Mouse (Mus musculus) CD8-positive naive resting alpha-beta T cell, adult 2 months (primary cell): ENCODE measurements around the gene Zfp113.

Experiments
- DNase-seq, 2 experiments: peaks; one replicate each; pipeline ENCODE4 v3.0.0; 2022; ENCODE audit warnings: low read depth in 2 of 2, low spot score in 2 of 2

Gene Zfp113

DNA sequence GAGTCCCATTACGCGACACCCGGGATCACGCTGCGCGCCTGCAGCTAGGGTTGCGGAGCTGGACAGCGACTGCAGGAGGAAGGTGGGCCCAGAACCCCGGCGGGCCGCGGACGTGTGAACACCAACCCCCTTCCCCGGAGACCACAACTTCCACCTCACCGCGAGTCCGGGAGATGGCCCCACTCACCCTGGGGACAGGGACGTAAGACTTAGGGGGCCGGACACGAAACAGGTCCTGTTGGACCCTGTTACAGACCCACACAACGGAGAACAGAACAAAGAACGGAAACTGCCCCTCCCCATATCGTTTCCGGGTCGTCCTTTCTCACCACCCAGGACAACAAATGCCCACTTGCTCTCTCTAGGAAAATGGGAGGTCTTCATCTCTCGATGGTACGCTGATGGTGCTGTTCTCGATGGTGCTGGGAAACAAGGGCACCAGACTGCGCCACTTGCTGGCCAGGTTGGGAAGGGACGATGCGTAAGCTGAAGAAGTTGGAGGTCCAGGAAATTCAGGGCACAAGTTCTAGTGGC, at the start of gene Zfp113:
TSS of gene Zfp113 (minus strand) at position 302 of the 534 bp plus-strand sequence.
- DNase-seq: peak; percentile 84 to 90

DNA sequence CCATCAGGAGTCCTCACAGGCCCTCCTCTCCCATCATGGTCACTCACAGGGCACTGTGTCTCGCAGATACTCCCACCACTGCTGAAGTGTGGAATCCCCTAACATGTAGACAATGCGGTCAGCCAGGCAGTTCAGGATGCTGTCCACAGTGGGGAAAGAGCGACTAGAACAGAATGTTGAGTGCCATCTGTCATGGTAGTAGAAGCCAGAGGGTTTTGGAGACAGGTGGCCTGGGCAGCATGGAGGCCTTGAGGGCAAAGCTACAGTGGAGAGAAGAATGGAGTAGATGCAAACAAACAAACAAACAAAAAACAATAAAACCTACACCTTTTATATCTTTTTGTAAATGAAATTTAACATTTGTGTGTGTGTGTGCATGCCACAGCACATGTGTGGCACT, 46.5 kb upstream of the Zfp113 start:
- no peak for DNase-seq

DNA sequence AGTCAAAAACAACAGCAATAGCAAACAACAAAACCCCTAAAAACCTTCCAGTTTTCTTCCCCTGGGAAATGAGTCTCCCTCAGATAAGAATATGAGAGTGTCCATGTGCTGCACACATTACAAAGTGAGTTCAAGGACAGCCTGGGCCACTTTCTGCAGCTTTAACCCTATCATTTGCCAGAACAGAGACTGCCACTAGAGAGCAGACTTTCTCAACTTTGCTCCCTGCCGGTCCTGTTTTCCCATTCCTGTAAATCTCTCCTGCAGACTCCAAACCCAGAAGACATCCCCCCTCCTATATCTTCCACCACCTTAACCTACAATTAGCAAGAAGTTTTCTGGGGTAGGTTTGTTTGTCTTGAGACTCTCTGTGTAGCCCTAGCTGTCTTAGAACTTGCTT, 44.0 kb upstream of the Zfp113 start:
- no peak for DNase-seq

DNA sequence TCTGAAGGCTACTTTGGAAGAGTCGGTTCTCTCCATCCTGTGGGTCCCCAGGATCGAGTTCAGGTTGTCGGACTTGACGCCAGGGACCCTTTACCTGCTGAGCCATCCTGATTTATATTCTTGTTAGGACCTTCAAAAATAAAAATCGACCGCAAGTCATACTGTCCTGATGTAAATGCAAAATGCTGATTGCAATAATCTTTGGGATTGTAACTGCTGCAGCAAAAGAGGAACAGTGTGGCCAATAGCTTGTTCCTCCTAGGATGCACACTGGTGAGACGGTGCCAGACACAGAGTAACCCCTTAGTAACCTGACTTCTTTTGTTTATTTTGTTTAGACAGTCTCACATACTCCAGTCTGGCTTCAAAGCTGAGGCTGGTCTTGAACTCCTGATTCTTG, 39.9 kb upstream of the Zfp113 start:
- DNase-seq: no peak

DNA sequence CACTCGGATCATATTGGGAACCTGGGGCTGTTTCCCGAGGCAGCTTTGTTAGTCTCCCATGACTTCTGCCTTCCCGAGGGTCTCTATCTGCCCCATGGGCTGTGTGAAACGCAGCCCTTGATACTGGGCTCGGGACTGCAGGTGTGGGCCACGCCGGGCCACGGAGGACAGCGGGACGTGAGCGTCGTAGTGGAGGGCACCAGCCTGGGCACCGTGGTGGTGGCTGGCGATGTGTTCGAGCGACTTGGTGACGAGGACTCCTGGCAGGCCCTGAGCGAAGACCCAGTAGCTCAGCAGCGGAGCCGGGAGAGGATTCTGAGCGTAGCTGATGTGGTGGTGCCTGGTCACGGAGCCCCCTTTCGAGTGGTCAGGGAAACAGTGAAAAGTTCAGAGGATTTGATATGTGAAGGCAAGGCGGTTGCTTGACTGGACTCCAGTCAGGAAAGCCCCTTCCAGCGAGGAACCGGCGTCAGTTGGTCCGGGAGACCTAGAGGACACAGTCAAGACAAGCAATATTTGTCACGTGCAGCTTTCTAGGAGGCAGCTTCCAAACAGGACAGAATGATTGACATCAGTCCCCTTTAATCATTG, 39.3 kb upstream of the Zfp113 start:
- DNase-seq: peak in 1 of 2 experiments; percentile 6

DNA sequence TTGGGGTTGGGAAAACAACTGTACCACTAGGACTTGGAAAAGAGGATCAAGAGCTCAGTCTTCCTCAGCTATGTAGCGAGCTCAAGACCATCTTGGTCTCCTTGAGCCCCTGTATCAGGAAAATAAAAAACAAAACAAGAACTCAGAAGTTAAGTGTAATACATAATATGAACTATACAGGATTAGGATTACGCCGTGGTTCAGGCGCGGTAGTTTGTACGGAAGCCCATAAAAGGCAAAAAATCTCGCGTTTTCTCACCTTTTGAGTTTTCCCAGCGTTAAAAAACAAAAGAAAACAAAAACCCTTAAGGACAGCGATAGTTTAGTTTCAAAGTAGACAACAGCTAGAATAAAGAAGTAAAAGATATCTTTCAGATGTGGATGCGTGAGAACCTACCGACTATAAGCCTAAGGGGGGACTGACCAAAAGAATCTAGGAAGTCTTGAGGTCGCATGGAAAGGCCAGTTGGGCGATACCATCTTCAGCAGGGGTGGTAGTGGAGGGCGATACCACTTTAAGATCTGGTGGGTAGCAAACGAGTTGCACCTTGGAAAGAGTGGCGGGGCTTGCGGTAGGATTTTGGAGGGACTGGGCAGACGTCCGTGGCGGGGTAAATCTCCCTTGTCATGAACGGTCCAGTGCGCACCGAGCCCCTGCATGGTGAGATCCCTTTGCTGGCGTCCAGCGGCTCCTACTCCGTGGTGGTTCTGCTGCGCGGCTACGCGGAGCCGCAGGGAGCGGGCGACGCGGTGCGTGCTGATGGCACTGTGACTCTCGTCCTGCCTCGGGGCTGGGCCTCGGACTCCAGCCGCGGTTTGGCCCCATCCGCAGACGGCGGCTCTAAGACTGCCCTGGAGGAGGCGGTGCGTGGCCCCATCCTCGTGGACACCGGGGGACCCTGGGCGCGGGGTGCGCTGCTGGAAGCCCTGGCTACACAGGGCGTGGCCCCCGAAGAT, 38.5 kb upstream of the Zfp113 start, which contains the start of gene Mblac1:
TSS of gene Mblac1 (plus strand) at position 544 of the 957 bp plus-strand sequence.
- DNase-seq: peak; percentile 52 to 69

DNA sequence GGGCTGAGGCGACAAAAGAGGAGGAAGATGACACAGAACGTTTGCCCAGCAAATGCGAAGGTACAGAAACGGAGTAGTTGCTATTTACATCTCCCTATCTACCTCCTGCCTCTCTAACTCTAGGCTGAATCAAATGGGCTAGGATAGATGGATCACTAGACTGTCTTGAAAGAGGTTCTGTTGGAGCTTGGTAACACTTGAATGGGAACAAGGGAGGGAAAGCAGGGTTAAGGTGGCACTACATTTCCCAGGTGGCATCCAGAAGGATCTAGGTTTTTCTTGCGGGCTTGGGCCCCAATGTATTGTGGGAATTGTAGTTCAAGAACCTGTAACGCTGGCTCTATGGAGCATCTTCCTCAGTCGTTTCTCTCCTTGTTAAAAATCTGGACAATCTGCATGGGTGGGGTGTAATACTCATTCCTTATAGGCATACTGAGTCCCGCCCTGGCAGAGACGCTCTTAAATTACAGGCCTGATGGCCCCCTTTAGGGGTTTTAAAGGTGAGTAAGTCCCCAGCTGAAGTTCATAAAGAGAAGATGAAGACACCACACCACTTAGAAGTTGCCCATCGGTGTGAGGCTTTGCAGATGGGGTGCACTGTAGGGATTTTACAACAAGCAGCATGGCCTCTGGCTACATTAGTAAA, 32.2 kb upstream of the Zfp113 start:
- peak; percentile 54 to 67 for DNase-seq

DNA sequence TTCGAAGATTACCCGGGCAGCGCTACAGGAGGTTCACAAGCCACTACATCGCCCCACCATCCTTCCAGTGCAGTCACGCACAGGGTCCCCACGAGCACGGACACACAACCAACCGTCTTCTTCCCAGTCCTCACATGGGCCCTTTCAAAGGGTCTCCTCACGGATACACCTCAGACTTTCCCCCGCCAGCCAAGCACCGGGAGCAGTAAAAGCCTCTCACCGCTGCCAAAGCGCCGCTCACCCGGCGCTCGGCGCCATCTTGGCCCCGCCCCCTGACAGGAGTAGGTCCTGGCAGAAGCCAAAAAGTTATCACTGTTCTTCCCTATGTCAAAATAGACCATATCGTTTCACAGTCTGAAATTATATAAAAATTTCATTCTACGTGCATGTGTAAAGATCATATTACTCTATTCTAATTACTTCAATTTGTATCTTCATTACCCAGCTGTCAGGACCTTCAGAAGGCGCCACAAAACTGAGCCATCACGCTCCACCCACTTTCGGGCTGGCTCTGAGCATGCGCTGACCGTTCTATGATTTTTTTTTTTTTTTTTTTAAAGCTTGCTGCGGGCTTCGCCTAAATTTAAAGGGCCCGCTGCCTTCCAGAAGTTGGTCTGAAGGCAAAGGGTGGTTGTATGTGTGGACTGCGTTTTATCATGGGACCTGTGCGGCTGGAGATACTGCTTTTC, 31.6 kb upstream of the Zfp113 start, which contains the start of the genes Taf6 and Cnpy4:
TSS of gene Taf6 (minus strand) at position 502 of the 689 bp plus-strand sequence.
TSS of gene Cnpy4 (plus strand) at position 536 of the 689 bp plus-strand sequence.
- peak; percentile 78 to 86 for DNase-seq

DNA sequence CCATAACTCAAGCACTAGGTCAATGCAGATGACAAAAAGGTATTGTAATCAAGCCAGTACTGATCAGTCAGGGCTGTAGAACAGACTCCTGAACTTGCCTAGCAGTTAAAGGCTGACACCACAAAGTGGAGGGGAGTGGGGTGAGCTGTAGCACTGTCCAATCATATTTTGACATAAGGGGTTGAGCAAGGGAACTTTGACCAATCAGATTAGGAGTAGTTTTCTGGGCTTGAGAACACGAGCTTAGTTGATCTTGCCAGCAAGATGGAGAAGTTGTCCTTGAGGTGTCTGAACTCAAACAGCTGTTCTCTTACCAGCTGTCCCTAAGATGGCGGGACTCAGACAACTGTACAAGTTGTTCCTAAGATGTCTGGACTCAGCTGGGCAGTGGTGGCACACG, 17.7 kb upstream of the Zfp113 start:
- no peak for DNase-seq

DNA sequence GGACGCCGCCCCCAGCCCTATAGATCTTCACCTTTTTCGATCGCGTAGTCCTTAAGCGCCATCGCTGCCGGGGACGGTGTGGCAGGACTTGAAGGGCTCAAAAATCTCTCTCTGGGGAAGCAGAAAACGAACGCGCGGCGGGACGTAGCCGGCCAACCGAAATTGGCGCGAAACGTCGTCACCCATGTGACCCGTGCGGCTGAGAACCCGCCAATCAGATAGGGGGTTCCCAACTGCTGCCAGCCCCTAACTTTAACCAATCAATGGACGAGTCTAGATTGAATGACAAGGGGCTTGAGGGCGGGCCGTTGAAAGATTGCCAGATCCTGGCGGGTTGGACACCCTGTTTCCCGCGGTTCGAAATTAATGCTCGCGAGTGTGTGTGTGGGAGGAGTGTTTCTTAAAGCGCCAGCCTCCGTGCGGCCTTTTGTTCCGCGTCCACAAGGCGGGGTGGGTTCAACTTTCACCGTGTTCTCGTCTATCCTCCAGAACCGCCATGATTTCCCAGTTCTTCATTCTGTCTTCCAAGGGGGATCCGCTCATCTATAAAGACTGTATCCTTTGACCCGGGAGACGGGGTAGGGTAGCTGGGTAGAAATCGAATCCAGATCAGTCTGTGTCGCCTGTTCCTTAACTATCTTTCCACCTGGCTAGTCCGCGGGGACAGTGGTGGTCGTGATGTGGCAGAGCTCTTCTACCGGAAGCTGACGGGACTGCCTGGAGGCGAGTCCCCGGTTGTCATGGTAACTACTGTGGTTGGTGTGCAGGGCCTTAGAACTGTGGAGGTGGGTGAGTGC, 16.3 kb upstream of the Zfp113 start, which contains the start of the genes Ap4m1 and Mcm7:
TSS of gene Ap4m1 (plus strand) at position 308 of the 797 bp plus-strand sequence.
TSS of gene Mcm7 (minus strand) at position 728 of the 797 bp plus-strand sequence.
- peak; percentile 86 to 90 for DNase-seq

DNA sequence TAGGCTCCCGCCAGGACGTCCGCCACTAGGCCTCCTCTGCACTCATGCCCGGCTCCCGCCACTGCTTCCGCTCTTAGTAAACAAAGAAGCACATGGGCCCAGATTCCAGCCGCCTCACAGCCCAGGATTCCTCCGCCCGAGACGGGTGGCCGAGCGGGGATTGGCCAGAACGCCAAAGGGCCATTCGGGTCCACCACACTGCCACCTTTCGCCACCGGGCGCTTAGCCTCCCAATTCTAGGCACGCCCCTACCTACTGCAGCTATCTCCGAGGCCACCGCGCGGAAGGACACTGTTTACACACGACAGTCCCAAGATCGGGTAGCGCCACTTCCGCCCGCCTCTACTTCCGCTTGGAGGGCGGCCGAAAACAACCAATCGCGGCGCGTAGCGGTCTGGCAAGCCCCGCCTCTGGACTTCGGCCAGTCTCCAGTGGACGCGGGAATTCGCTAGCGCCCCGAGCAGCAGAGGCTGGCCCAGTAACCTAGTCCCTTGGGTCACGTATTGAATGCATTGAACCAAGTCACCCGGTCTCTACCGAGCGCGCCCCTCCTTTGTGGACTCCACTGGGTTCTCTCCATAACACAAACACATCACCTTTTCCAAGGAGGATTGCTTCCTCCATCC, 15.5 kb upstream of the Zfp113 start:
- DNase-seq: peak; percentile 81

DNA sequence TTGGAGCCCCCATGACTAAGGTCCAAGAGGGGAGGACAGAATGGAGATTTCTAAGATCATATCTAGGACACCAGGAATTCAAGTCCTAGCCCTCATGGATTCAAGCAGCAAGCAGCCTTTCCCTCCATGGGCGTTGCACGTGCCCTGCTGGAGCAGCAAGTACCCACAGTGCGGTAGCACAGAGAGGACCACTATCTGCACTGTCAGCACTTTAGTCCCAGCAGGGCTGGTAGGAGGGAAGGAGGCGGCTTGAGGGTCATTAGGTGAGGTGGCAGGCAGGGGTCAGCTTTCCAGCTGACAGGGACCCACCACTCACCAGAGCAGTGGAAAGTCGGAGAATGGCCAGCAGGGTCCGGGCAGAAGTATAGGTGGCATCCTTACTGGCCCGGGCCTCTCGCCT, 10.1 kb upstream of the Zfp113 start:
- DNase-seq: no peak

DNA sequence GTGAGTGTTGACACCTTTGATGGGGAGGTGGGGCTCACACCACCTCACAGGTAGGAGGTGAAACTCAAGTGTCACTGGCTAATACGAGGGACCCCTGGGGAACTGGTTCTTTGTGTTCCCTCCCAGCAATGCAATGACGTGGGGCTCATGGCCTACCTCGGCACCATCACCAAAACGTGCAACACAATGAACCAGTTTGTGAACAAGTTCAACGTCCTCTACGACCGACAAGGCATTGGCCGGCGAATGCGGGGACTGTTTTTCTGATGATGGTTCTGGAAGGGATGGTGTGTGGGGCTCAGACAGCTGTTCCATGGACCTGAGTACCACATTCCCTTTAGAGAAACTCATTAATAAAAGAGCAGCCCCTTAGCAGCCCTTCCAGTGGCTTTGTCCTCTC, 8.1 kb upstream of the Zfp113 start:
- DNase-seq: no peak

DNA sequence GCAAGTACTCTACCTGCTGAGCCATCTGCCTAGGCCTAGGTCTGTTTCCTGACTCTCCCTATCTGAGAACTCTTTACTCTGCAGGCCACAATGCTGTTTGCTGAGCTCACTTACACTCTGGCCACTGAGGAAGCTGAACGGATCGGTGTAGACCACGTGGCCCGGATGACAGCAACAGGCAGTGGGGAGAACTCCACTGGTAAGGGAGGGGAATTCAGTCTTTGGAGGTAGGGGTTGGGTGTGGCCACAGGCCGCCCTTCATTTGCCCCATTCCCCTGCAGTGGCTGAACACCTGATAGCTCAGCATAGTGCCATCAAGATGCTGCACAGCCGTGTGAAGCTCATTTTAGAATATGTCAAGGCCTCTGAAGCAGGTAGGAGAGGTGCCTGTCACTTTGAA, 7.5 kb upstream of the Zfp113 start:
- DNase-seq: no peak

DNA sequence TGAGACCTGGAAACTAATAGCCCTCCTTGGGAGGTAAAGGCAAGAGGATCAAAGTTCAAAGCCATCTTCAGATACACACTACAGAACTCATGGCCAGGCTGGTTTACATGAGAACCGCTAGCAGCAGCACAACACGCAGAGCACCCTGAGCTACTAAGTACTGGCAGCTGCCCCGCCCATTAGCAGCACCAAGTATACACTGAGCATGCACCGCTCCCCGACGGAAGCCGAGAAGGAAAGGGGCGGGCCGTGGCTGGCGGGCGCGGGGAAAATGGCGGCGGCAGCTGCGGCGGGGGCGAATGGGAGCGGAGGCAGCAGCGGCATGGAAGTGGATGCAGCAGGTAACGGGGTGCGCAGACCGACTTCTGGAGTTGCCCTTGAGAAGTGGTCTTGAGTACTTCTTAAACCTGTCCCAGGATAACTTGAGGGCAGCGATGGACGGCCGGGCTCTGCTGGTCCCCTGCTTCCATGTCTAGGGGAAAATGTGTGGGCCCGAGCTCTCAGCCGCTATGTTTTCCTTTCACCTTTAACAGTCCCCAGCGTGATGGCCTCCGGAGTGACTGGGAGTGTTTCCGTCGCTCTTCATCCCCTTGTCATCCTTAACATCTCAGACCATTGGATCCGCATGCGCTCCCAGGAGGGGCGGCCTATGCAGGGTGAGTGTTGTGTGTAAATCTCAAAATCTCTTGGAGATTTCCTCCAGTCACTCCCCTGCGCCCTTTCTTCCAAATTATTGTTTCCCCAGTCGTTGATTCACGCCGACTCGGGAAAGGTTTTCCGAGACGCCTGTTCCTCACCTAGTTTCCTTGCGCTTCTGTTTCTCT, 5.5 kb upstream of the Zfp113 start, which contains the start of gene Cops6:
TSS of gene Cops6 (plus strand) at position 230 of the 824 bp plus-strand sequence.
- peak; percentile 94 to 97 for DNase-seq

DNA sequence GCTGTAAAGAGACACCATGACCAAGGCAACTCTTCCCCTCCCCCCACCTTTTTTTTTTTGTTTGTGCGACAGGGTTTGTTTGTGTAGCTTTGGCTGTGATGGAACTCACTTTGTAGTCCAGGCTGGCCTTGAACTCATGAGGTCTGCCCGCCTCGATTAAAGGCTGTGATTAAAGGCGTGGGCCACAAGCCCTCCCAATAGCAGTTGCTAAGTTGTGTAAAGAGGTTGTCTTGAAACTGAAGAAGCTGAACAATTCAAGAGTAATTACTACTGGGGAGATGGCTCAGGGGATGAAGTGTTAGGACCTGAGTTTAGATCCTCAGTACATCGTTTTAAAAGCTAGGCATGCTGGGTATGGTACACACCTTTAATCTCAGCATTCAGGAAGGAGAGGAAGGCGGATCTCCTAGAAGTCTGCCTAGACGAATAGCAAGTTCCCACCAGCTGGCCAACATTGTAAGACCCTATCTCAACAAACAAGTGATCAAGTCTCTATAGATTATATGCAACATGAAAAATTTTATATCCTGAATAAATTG, 4.7 kb upstream of the Zfp113 start:
- no peak for DNase-seq

DNA sequence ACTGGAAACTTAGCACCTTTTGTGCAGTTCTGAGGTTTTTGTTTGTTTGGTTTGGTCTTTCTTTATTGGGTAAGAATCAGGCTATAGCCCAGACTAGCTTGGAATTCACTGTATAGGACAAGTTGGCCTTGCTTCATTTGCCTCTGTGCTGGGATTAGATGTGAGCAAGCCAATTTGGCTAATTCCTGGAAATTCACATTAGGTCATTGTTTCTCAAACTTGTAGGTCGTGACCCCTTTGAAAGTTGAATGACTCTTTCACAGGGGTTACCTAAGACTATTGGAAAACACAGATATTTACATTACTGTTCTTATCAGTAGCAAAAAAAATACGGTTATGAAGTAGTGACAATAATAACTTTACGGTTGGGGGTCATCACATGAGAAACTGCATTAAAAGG, 1.2 kb downstream of the Zfp113 start:
- DNase-seq: no peak

DNA sequence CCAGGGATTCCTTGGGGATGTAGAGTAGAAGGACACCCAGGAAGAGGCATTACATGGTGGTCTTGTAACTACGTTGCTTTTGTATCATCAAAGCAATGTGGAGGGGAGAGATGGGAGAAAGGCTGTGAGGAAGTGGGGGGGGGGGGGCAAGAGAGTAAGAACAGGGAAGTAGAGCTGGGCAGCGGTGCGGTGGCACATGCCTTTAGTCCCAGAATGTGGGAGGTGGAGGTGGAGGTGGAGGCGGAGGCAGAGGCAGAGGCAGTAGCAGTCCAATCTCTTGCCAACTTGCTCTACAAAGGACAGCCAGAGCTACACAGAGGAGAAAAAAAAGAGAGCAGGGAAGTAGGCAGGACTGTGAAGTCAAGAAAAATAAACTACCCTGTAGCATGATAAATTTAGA, 17.0 kb downstream of the Zfp113 start:
- DNase-seq: no peak
